Mouse (Mus musculus) MEL-GATA-1-ER (cell line): ENCODE measurements around the gene Sv2c.
A peak's percentile ranks its signal among the peaks of the same experiment; 100 is the strongest.

ENCODE experiments used
- DNase-seq: peaks from one replicate; pipeline ENCODE4 v3.0.0-alpha.2; 2012; ENCODE audit warnings: low read depth; ENCODE audit errors: extremely low read depth

Sv2c gene

GRCm38 (mm10) chr13:96052755-96053154 lies 79.6 kb downstream of the Sv2c start:
- no peak for DNase-seq

GRCm38 (mm10) chr13:96045396-96045795 lies 87.0 kb downstream of the Sv2c start:
- DNase-seq, result no peak

DNA sequence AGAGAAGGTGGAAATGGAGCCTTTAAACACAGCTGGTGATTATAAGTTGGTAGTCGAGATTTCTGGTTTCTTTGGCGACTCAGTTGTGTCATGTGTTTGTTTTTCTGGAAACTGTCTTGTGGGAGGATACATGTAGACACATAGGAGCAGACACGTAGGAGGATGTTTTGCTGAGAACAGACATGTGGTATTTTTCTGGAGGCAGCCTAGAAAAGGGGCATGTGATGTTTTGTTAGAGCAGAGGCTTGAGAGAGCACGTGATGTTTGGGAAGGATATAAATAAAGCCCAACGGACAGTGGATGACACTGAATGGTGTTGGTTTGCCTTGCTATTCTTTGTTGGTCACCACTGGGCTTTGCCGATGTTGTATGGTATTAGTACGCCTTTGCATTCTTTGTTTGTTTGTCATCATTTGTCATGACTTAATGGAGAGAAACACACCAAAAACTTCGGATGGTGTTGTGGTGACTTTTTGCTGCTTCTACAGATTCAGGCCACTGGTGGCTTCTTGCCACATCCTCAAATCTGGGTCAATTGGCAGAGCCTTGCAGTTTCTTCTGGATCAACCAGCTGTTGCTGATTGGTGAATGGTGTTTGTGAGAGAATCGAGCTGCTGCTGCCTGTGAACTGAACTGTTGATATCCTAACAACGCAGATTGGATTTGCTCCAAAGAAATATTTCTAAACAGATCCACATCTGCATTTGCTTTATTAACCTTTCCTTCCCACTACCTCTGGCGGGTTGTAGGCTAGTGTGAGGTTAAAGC lies 91.9 kb downstream of the Sv2c start:
- no peak for DNase-seq

DNA sequence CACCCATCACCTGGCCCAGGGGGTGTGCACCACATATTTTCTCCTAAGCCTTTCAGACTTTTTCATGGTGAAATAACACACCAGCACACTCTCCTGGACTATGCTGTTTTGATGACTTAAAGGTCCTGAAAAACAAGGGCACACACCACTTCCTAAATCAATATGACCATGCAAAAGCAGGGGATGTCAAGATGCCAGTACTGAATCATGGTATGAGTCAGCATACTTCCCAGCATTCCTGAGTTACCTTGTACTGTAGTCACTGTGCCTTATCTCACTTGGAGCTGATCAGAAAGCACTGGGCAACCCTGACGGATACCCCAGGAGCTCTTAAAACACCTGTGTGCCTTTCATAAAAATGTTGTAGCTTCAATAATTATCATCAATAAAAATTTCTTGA lies 92.8 kb downstream of the Sv2c start:
- no peak for DNase-seq

- peak; percentile 3 for DNase-seq
Observed at GRCm38 (mm10) chr13:96030368-96031223, 101.8 kb downstream of the Sv2c start.

- no peak for DNase-seq
Observed at GRCm38 (mm10) chr13:96023858-96024257, 108.5 kb downstream of the Sv2c start.

DNA sequence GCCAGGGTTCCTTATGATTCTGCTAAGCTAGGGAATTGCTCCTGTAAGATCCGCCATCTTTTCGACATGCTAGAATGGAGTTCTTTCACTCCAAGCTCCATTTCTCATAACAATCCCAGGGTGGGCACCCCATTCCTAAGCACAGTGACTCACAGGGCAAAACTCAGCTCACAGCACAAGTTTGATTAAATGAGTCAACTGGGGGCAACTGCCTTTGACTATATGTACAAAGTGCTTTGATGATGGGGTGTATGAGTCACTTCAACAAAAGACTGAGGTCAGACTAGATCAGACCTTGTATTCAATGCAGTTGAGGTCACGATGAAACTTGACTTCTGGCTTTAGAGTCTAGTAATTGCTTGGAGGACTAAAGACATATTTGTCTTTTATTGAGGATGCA lies 116.9 kb downstream of the Sv2c start:
- no peak for DNase-seq

- no peak for DNase-seq
Observed at GRCm38 (mm10) chr13:96010861-96011511, 121.4 kb downstream of the Sv2c start.

DNA sequence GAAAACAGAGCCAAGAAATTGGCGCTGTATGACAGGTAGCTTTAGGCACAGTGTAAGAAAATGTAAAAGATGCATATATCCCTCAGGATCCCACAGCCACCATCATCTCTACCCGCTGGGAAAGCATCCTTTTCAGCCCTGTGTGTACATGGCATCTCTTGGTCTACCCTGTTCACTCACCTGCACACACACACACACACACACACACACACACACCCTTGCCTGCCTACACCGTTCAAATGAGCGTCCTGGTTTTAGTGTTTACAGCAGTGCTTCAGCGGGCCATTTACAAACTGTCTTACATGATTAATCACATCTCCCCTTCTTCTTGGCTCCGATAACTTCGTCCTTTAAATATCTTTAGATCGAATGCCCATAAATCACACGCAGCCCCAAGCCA lies 123.4 kb downstream of the Sv2c start:
- DNase-seq, result no peak

DNA sequence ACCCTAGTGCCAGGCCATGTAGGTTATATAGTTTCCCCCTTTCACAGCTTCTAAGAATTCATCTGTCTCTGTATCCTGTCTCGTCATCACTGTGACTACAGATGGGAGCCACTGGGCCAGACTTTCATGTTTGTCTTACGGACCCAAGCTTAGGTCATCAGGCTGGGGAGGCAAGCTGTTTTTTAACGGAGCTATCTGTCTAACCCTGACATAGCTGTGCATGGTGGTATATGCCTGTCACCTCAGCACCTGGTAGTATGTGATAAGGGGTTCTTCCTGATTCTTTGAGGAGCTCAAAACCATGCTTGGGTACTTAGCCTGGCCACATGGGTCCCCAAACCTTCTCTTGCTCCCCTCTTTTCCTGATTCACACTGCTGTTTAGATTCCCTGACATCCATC lies 124.2 kb downstream of the Sv2c start:
- no peak for DNase-seq

DNA sequence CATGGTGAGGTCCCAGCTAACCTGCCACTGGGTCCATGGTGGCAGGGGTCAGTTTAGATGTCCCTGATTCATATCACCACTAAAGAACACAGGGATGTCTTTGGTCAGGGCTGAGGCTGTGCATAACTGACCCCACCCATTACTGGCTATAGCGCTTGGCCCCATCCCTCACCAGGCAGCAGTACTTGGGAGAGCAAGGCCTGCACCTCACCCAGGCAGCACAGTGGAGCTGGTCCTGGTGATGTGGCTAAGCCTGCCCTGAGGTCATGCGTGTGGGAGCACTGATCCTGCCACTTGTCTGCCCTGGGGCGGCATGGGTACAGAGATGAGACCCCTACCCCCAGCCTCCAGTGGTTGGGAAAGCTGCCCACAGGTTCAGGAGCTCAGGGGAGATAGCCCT lies 128.8 kb downstream of the Sv2c start:
- no peak for DNase-seq

DNA sequence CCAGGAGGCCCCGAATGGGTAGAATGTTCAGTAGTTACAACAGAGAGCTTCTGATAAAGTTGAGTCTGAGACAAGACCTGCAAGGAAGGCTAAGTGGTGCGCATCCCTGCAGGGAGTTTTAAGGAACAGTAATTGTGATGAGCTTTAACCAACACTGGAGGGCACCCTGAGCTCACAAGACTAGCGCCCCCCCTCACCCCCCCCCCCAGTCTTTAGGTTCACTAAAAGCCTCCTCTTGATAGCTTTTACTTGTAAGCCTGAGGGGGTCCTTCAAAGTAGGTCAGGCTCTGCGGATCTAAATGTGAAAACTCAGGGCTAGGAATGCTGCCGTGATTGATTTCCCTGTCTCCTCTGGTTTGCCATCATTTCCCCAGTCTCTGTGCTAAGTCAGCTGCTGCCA lies 129.9 kb downstream of the Sv2c start:
- DNase-seq, result no peak

DNA sequence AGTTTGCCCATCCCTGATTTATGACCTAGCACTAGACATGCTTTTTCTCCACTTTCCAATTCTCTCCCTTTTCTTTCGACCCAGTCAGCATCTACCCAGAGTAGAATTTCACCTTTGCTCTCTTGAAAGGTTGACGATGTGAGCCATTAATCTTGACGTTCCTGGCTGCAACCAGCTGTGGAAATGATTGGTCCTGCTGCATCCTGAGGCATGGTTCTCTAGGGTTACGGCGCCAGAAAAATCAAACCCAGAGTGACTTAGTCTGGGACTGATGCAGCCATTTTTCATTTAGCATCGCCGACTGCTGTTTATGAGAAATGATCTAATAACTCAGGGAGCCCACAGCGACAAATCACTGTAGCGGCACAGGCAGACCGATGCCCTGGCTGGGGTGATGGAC lies 133.0 kb downstream of the Sv2c start:
- DNase-seq, result no peak

DNA sequence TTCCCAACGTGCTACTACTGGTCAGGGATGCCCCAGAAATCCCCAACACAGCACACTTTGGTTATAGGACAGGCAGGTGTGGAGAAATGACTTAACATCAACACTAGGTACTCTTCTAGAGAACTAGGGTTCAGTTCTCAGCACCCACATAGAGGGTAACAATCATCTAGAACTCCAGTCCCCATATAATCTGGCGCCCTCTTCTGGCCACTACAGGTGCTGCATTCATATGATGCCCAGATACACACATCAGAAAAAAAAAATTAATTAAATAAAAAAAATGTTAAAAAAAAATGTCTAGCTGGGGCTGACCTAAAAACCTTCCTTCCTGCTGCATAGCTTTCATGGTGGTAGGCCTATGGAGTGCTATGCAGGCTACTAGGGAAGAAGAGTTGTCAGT lies 135.1 kb downstream of the Sv2c start:
- DNase-seq, result no peak

DNA sequence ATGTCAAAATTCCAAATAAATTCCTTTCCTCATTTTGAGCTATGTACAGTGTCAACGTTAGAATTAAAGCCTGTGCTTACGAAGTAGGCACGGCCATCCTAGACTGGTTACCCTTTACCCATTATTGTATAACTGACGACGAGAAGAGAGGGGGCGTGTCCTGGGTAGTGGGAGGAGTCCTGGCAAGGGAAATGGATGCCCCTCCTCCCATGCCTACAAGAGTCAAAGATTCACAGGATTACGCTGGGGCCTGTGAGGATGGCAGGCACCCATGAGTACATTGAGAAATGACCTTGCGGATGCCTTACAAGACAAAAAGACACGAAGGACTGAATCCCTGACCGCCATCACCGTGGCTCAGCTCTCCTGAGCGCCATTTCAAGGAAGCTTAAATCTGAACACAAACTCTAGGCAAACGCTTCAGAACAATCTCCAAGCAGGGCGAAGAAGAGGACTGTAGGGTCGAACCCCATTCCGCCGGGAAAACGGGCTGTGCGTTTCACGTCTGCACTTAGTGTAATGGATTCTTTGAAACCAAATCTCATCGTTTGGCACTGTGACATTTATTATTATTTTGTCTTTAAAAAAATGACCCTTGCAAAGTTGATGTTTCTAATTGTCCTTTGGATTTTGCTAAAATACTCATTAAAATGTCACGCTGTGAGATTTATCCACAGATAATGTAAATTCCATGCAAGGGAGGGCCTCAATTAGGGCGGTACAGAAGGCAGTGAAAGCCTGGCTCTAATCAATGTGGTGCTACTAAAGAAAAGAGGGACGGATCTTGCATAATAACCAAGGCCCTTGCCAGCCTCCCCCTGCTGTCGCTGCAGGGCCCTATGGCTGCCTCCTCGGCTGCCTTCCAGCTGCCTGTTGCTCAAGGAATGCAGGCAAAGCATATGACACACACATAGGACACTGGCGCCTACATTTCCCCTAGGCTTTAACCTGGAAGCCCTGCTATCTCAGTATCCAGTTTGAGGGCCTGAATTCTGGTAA lies 137.4 kb downstream of the Sv2c start:
- DNase-seq, result no peak

- no peak for DNase-seq
Observed at GRCm38 (mm10) chr13:95988181-95988580, 144.2 kb downstream of the Sv2c start.

DNA sequence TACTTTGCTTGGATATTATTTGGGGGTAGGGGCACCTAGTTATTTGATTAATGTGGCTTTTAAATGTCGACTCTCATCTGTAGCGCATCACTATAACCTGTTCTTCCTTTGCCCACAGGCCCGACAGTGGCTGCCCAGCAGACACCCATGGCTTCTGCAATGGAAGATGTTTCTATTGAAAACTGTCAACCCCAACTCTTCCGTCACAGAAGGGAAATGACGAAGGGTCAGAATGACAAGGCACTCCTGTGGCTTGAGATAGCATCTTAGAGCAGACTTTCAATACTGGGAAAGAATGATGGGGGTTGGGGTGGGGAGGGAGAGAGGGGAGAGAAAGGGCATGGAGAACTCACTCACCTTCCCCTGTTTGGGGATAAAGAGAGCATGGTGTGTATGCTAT lies 145.2 kb downstream of the Sv2c start:
- no peak for DNase-seq

GRCm38 (mm10) chr13:95986375-95986774 lies 146.0 kb downstream of the Sv2c start:
- DNase-seq, result no peak

GRCm38 (mm10) chr13:95975225-95975624 lies 157.2 kb downstream of the Sv2c start:
- no peak for DNase-seq

- no peak for DNase-seq
Observed at GRCm38 (mm10) chr13:95974106-95974505, 158.3 kb downstream of the Sv2c start.

GRCm38 (mm10) chr13:95973368-95973958 lies 158.9 kb downstream of the Sv2c start:
- DNase-seq, result no peak
